Mouse (Mus musculus) C3H10T1/2 (cell line): ENCODE results near the gene Sfxn3. TPM values are rescaled to one million over a fixed set of nuclear protein-coding genes. Genes with fewer than 3 reads are reported as not detected.

Experiments
- polyA plus RNA-seq, 2 experiments: library from polyadenylated mRNA; unstranded; fragments of >200 nt; fragmentation: generic; extraction: Trizol; gene quantifications; one replicate each; pipeline ENCODE4 v1.2.1; 2012; ENCODE audit warnings: missing spikeins in 2 of 2

Sfxn3 gene
- polyA plus RNA-seq, result 10 to 100 TPM; 31.7 to 76.2 TPM

DNA sequence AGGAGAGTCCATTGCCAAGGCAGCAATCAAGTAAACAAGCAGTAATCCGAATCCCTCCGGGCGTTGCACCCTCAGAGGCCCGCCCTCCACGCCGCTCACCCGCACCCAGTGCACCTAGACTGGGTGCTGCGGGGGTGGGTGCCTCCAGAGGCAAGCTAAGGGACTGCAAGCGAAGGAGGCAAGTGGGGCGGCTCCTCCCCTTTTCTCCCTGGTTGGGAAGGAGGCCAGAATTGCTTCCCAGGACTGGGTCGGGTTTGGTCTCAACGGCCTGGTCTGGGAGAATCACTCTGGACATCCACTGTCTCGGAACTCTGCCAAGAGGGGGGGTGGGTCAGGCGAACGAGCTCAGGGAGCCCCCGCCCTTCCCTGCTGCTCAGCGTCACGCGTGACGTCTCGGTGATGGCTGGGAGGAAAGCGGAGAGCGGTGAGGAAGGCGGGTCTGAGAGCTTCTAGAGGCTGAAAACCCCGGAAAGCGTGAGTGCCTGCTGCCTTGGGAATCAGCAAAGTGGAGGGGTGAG, at the start of gene Sfxn3:
Gene Sfxn3, plus strand, starts transcription at position 87 of the 518 bp plus-strand sequence.

DNA sequence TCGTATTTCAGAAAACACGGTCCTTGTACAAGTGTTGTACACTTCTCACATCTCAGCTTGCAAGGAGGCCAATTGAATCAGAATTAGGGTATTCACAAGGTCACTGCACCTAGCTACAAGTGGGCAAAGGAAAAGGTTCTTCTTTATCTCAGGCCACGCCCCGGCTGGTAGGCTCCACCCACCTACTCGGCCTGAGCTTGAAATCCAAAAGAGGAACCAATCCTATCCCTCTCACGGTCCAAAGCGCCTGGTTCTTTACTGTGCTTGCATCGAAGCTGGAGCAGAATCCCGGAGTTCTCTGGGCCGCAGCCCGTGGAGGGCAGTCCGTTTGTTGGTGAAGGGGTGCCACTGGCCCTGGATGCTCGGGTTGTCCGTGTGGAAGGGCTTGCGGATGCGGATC, 41.9 kb upstream of the Sfxn3 start, which contains the start of gene Twnk:
Gene Twnk, plus strand, starts transcription at position 220 of the 400 bp plus-strand sequence.

DNA sequence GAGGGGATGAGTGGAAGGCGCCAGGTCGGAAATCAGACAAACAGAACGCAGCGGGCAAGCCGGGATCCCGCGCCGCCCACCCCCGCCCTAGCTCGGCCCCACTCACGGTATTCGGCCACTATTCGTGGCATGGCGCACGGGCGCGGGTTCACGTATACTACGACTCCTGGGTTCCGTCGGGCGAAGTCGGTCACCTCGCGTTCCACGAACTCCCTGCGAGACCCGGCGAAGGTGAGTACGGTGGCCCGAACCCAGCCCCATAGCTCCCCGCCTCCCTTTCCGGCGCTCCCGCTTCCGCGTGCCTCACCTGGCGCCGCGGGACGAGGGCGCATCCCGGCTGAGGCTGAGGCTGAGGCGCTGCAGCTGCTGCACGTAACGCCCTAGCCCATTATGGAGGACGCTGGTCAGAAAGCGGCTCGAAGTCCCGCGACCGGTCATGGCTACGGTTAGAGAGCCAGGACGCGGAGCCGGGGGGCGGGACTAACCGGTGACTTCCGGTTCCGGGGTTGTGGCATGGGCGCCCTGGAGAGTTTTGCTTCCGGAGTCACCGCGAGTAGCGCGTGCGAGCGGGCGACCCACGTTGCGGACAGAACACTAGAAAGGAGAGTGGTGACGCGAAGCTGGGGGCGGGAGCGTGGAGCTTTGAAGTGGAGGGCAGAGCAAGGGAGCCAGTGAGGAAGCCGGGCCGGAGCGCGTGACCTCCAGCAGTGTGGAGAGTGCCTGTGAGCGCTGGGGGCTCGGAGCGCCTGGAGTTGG, 41.2 kb upstream of the Sfxn3 start, which contains the start of gene Mrpl43:
Gene Mrpl43, minus strand, starts transcription at position 486 of the 756 bp plus-strand sequence.

GRCm38 (mm10) chr19:45014335-45014971, 32.9 kb upstream of the Sfxn3 start, which contains the start of gene Lzts2:
Lzts2 (plus strand) TSS chr19:45014414.

GRCm38 (mm10) chr19:45045651-45046050, 1.7 kb upstream of the Sfxn3 start, which contains the start of gene Pdzd7:
Pdzd7 (minus strand) TSS chr19:45045717.

DNA sequence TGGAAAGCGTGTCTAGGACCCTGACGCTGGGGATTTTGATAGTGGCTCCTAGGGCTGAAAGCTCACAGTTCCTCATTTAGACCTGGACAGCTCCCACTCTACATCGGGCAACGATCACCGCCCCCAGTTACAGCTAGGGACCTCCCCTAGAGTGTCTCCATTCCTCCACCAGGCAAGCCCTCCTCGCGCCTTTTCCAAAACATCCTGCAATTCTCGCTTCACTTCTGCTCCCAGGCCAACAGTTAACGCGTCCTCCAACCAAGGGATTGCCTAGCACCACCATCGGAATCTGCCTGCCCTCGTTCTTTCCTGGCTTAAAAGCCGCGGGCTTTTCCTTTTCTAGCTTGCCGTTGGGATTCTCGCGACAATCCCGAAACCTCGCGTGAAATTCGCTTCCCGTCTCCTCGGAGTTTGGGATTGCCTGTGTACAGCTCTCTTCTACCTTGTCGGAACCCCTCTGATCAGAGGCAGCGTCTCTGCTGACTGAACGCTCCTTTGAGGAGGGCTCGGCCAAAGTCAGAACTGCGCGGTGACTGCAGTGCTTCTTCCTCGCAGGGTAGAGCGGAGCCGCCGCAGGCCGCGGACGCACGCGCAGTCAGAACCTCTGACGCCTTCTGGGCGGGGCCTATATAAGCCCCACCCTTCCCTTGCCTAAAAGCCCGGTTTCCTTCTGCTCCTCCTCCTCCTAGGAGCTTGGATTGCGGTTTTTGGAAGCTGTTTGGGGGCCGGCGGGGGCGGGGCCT, 27.4 kb downstream of the Sfxn3 start, which contains the start of gene Kazald1:
Gene Kazald1, plus strand, starts transcription at position 662 of the 743 bp plus-strand sequence.

Other genes starting within 250 kb of the Sfxn3 start
- 1 to 10 TPM in 1 of 2 experiments, under 1 TPM in 1; 0.73 to 4.4 TPM for gene Slf2, start 116.4 kb upstream of the Sfxn3 start, polyA plus RNA-seq
- gene Sema4g, start 58.4 kb upstream of the Sfxn3 start, polyA plus RNA-seq, result under 1 TPM; 0.09 to 0.55 TPM
- gene Twnk, start 41.8 kb upstream of the Sfxn3 start, polyA plus RNA-seq, result 1 to 10 TPM; 5.2 to 9.2 TPM
- gene Mrpl43, start 41.1 kb upstream of the Sfxn3 start, polyA plus RNA-seq, result 10 to 100 TPM; 68.5 to 78.7 TPM
- 100 to 1,000 TPM in 1 of 2 experiments, 10 to 100 TPM in 1; 71.8 to 120 TPM for gene Lzts2, start 33.1 kb upstream of the Sfxn3 start, polyA plus RNA-seq
- gene Pdzd7, start 1.8 kb upstream of the Sfxn3 start, polyA plus RNA-seq, result 1 to 10 TPM in 1 of 2 experiments, under 1 TPM in 1; 0.27 to 1.1 TPM
- gene Kazald1, start 27.7 kb downstream of the Sfxn3 start, polyA plus RNA-seq, result 10 to 100 TPM in 1 of 2 experiments, under 1 TPM in 1; 0.95 to 12.9 TPM
- gene Tlx1, start 103.2 kb downstream of the Sfxn3 start, polyA plus RNA-seq, result not detected
- under 1 TPM; 0.07 to 0.37 TPM for gene Lbx1, start 188.3 kb downstream of the Sfxn3 start, polyA plus RNA-seq